Mouse (Mus musculus): ENCODE data around the gene Lrp2.
A peak's percentile ranks its signal among the peaks of the same experiment; 100 is the strongest.

Gene Lrp2

GRCm38 (mm10) chr2:69585886-69586398, at the start of gene Lrp2:
TSS of gene Lrp2 (minus strand) at chr2:69586065.
- no peak for DNase-seq (ENCODE audit: low spot score in 2 of 2)

- DNase-seq (ENCODE audit: low spot score in 2 of 2), result peak; percentile 24 to 43
These were observed 49.3 kb upstream of the Lrp2 start for GRCm38 (mm10) chr2:69635064-69635701.

- no peak for DNase-seq (ENCODE audit: low spot score in 2 of 2)
These were observed 45.6 kb upstream of the Lrp2 start for GRCm38 (mm10) chr2:69631449-69631848.

DNA sequence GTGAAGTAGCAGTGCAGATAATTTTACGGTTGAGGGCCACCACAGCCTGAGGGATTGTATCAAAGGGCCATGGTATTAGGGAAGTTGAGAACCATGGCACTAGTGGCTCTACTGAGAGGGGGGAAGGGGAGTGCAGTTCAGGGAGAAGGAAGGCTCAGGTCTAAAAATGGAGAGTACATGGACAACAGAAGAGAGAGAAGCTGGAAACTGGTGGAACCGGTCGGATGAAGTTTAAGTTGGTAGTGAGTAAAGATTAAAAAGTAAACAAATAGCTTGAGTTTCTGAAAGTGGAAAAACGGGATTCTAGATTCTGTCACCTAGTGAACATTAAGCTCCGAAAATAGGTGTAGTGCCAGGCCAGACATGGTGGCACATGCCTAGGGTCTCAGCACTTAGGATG, 44.9 kb upstream of the Lrp2 start:
- no peak for DNase-seq (ENCODE audit: low spot score in 2 of 2)

- DNase-seq (ENCODE audit: low spot score in 2 of 2), result no peak
These were observed 44.0 kb upstream of the Lrp2 start for GRCm38 (mm10) chr2:69629914-69630313.

DNA sequence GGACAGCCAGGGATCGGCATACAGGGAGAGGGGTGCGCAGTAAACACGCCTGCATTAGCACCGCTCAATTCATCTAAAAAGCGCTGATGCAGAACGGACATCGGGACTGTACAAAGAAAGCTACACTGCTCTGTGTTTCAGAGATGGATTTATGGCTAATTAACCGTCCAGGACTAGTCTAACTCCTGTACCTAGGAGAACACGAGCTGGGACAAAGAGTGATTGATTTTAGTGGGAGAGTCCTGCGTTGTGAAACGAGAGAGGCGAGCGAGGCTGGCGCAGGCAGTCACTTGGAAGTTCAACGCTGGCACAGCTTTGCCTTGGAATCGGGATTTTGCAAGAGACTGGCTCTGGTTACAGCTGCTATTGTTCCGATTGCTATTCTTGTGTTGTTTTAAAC, 43.4 kb upstream of the Lrp2 start:
- no peak for DNase-seq (ENCODE audit: low spot score in 2 of 2)

- no peak for DNase-seq (ENCODE audit: low spot score in 2 of 2)
These were observed 33.4 kb upstream of the Lrp2 start for GRCm38 (mm10) chr2:69619286-69619685.

GRCm38 (mm10) chr2:69618336-69618735, 32.5 kb upstream of the Lrp2 start:
- no peak for DNase-seq (ENCODE audit: low spot score in 2 of 2)

GRCm38 (mm10) chr2:69613237-69613636, 27.4 kb upstream of the Lrp2 start:
- DNase-seq (ENCODE audit: low spot score in 2 of 2), result no peak

- DNase-seq (ENCODE audit: low spot score in 2 of 2), result no peak
These were observed 26.9 kb upstream of the Lrp2 start for GRCm38 (mm10) chr2:69612716-69613115.

GRCm38 (mm10) chr2:69612237-69612636, 26.4 kb upstream of the Lrp2 start:
- no peak for DNase-seq (ENCODE audit: low spot score in 2 of 2)

DNA sequence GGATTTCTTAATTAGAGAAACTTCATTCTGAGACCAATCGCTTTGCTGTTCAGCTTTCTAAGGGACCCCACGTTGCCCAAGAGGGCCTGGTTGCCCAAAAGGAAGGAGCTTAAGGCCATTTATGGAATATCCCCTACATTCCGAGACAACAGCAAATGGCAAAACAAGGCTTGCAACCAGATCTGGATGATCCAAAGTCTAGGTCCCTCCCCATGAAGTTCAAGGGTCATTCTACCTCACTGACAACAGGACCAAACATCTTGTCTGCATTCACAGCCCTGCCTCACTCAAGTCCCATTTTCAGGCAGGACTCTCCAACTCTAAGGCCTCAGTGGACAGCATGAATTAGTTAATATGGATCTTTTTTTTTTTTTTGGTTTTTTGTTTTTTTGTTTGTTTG, 20.8 kb upstream of the Lrp2 start:
- no peak for DNase-seq (ENCODE audit: low spot score in 2 of 2)

GRCm38 (mm10) chr2:69603726-69604393, 18.0 kb upstream of the Lrp2 start:
- no peak for DNase-seq (ENCODE audit: low spot score in 2 of 2)

DNA sequence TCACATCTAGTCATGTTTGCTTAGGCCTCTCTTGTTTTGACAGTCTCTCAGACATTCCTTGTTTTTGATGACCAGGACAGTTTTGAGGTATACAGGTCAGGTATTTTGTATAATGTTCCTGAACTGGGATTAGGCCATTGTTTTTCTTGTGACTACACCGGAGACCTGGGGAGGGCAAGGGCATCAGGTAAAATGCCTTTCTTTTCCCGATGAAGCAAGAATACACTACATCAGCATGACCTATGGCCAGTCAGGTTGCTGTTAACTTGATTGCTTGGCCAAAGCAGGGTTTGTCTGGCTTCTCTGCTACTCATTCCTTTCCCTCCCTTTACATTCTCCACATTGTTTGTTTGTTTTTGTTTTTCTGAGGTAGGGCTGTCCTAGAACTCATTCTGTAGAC, 7.3 kb upstream of the Lrp2 start:
- DNase-seq (ENCODE audit: low spot score in 2 of 2), result no peak

DNA sequence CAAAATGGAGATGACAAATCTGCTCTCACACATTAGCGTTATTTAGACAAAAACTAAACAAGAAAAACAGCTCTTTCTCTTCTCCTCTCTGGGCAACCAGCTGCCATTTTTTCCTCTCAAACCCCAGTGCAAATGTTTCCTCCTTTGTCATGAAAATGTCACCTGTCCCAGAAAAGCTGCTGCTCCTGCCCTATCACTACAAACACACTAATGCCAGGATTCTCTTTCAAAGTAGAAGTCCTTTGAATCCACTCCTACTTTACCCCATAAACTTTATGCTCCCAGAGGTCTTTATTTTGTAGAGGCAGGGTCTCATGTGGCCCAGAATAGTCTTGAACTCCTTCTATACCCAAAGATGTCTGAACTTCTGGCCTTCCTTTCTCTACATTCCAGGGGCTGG, 6.7 kb upstream of the Lrp2 start:
- DNase-seq (ENCODE audit: low spot score in 2 of 2), result no peak

- DNase-seq (ENCODE audit: low spot score in 2 of 2), result no peak
These were observed 6.2 kb upstream of the Lrp2 start for GRCm38 (mm10) chr2:69591966-69592505.

DNA sequence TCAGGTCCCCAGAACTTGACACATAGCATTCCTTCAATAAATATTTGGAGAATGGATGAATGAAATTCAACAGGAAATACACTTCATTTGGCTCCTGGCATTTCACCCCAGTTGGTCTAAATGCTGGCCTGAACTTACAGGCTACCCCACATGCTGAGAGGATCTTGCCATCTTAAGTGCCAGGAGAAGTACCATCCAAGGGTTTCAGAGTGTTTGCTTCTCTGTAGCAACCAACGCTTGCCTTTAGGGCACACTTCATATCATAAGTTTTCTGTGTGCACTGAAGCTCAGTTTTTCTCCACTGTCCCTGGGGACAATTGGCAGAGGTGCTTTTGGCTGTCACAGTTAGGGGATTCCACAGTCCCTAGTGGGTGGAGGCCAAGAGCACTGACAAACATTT, 4.7 kb upstream of the Lrp2 start:
- no peak for DNase-seq (ENCODE audit: low spot score in 2 of 2)

DNA sequence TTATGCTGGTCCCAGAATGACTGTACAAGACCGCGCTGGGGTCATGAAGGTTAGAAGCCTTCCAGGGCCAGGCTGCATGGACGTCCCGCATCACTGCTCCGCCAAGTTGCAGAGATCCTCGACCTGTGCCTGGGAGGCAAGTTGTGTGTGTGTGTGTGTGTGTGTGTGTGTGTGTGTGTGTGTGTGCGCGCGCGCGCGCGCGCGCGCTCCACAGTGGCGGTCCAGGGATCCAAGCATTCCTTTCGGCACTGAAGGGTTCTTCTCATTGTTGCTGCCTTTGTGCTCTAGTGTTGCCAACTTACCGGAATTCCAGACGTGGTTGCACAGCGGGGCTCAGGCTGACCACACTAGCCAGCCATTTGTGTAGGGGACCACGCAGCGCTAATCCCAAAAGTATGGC, 2.0 kb upstream of the Lrp2 start:
- no peak for DNase-seq (ENCODE audit: low spot score in 2 of 2)

- no peak for DNase-seq (ENCODE audit: low spot score in 2 of 2)
These were observed 1.2 kb upstream of the Lrp2 start for GRCm38 (mm10) chr2:69586821-69587728.

- DNase-seq (ENCODE audit: low spot score in 2 of 2), result no peak
These were observed 527 bp downstream of the Lrp2 start for GRCm38 (mm10) chr2:69585191-69585885.

- DNase-seq (ENCODE audit: low spot score in 2 of 2), result no peak
These were observed 1.5 kb downstream of the Lrp2 start for GRCm38 (mm10) chr2:69584117-69584933.
